Mouse (Mus musculus) liver, embryonic 14.5 days (tissue): Measurements from ENCODE around the gene Med27.

Source experiments
- CTCF ChIP-seq: IDR thresholded peaks from 2 replicates; pipeline ENCODE4 v1.5.1; 2016; ENCODE audit warnings: antibody characterized with exemption, low read depth, control low read depth
- EP300 ChIP-seq: IDR thresholded peaks from 2 replicates; pipeline ENCODE4 v1.6.1; 2016; ENCODE audit warnings: antibody characterized with exemption, low read depth

- TF ChIP-seq CTCF: no peak
- TF ChIP-seq EP300: no peak
Observed at GRCm38 (mm10) chr2:29521486-29521885, 174.9 kb downstream of the Med27 start.
